Mouse (Mus musculus) lung, adult 2 months (tissue): Measurements from ENCODE around the gene Msi2.

ENCODE experiments used
- CTCF ChIP-seq: fragments of 200-500 bp; IDR thresholded peaks from 2 replicates; pipeline ENCODE4 v1.5.1; 2011; ENCODE audit warnings: mild to moderate bottlenecking, low read length, control low read depth; ENCODE audit not compliant: insufficient read depth
- POLR2A ChIP-seq: fragments of 200-500 bp; IDR thresholded peaks from 2 replicates; pipeline ENCODE4 v1.6.1; 2011; ENCODE audit warnings: low read depth, mild to moderate bottlenecking, control low read depth, low read length, borderline replicate concordance; ENCODE audit errors: extremely low read depth

GRCm38 (mm10) chr11:88354771-88355170 lies 363.5 kb downstream of the Msi2 start:
- TF ChIP-seq POLR2A (no peak), CTCF (no peak)
